Mouse (Mus musculus) lung, embryonic 15.5 days (tissue): ENCODE results near the gene Plcl2. TPM values are rescaled to one million over a fixed set of nuclear protein-coding genes. Genes with fewer than 3 reads are reported as not detected.

ENCODE experiments used
- ATAC-seq: fragments of 200-750 bp; cut with Nextera tagmentation; 2 replicates; pipeline ENCODE4 v1.8.0; 2017; ENCODE audit warnings: moderate number of reproducible peaks, borderline replicate concordance; ENCODE audit not compliant: low FRiP score, low TSS enrichment; ENCODE audit errors: extremely low read depth
- H3K27ac ChIP-seq: fragments of 300-500 bp; sonication (generic); 2 replicates; pipeline ENCODE4 v1.5.1; 2015; ENCODE audit warnings: moderate library complexity, mild to moderate bottlenecking, inconsistent platforms
- H3K27me3 ChIP-seq: fragments of 300-500 bp; sonication (generic); 2 replicates; pipeline ENCODE4 v1.6.1; 2015; ENCODE audit warnings: inconsistent platforms
- H3K36me3 ChIP-seq: fragments of 300-500 bp; sonication (generic); 2 replicates; pipeline ENCODE4 v1.6.1; 2015; ENCODE audit warnings: inconsistent platforms
- H3K4me1 ChIP-seq: fragments of 300-500 bp; sonication (generic); 2 replicates; pipeline ENCODE4 v1.6.1; 2015; ENCODE audit warnings: inconsistent platforms
- H3K4me2 ChIP-seq: fragments of 300-500 bp; sonication (generic); 2 replicates; pipeline ENCODE4 v1.6.1; 2015; ENCODE audit warnings: inconsistent platforms, mild to moderate bottlenecking, moderate library complexity
- H3K4me3 ChIP-seq: fragments of 300-500 bp; sonication (generic); 2 replicates; pipeline ENCODE4 v1.5.1; 2015; ENCODE audit warnings: mild to moderate bottlenecking, inconsistent platforms
- H3K9ac ChIP-seq: fragments of 300-500 bp; sonication (generic); 2 replicates; pipeline ENCODE4 v1.6.1; 2015; ENCODE audit warnings: inconsistent platforms
- H3K9me3 ChIP-seq: fragments of 300-500 bp; sonication (generic); 2 replicates; pipeline ENCODE4 v1.6.1; 2016; ENCODE audit warnings: inconsistent platforms
- WGBS: fragments of 180-500 bp; shearing (Covaris S2); methylation state at CpG from one replicate; pipeline ENCODE4 v1.1.7; 2015; 5-methylcytosine and 5-hydroxymethylcytosine counted together
- polyA plus RNA-seq: library from polyadenylated mRNA; unstranded; fragments of >200 nt; fragmentation: Nextera tagmentation; extraction: Ambion mirVana; gene quantifications from 2 replicates; pipeline ENCODE4 v1.2.1, GENCODE M21; 2015

The Plcl2 gene
- polyA plus RNA-seq, 1 experiment from 2014 or later, result 3.7 TPM

DNA sequence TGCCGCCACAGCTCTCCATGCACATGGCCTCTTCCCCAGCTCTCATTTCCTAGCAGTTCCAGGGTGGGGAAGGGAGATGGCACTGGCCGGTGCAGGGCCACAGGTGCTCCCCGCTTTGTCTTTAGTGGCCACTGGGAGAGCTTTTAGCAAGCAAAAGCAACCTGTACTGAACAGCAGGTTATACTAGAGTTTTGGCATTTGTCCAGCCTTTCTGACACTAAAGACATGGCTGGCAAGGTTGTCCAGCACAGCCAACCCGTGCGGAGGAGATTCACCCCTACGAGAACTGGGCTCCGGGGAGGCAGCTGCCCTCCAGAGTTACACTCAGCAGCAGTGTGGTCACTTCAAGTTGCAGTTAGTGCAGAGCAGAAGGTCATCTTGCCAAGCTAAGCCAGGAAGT, 224.2 kb downstream of the Plcl2 start:
- no peaks in the 10 kb centered on the region for H3K36me3 ChIP-seq
- no peak overlapping the region for H3K4me3 ChIP-seq
- ATAC-seq, result no peak
- no peak overlapping the region for H3K9ac ChIP-seq
- no peaks in the 10 kb centered on the region for H3K27me3 ChIP-seq
- H3K9me3 ChIP-seq, result no peaks in the 10 kb centered on the region
- WGBS, result 81% methylated on average over 7 of the region's 7 CpGs
- H3K27ac ChIP-seq, result no peak overlapping the region
- no peak overlapping the region for H3K4me2 ChIP-seq
- H3K4me1 ChIP-seq, result peaks cover 27% of the 10 kb centered on the region

DNA sequence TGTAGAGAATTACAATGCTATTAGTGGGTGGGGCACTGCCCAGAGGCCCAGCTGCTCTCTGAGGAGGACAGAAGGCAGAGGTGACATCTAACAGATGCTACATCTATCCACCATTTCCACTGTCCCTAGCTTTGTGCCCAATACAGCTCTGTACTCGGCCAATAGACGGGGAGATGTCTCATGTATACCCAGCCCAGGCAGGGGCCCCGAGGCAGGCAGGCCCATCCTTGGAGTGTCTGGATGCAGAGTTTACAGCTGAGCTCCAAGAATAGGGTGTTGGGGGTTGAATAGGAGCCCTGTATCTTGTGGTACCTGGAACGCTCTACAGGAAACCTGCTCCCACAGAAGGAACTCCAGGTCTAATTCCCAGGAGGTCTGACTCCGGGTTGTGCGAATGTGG, 225.6 kb downstream of the Plcl2 start:
- no peak for ATAC-seq
- H3K4me3 ChIP-seq, result no peak overlapping the region
- no peak overlapping the region for H3K9ac ChIP-seq
- H3K27ac ChIP-seq, result 0 out of 2 replicates have a peak overlapping the region, but pooled peaks have one; percentile 69
- no peaks in the 10 kb centered on the region for H3K9me3 ChIP-seq
- H3K27me3 ChIP-seq, result no peaks in the 10 kb centered on the region
- H3K4me2 ChIP-seq, result no peak overlapping the region
- no peaks in the 10 kb centered on the region for H3K36me3 ChIP-seq
- WGBS, result 82% methylated on average over 6 of the region's 6 CpGs
- H3K4me1 ChIP-seq, result peaks cover 27% of the 10 kb centered on the region

DNA sequence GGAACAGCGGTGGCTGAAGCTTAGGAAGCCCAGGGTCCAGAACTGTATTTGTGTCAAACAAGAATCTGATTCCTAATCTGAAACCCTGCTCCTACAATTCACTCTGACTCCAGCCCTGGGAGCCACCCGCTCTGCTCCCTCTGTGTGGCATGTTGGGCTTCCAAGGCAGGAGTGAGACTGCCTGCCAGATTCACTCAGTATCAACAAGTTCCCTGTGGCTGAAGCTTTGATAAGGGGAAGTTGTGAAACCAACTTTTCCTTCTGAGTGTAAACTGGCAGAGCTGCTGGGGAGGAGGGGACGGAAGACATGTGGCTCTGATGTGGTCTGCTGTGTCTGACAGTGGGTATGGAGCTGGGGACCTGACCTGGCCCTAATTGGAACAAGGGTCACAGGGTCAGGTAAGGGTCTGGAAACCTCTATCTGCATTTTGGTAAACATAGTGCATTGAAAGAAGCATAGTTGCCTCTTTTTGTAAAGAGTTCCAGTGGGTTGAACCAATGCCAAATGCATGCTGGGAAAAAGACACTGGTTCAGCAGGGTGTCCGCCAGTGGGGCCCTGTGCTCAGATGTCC, 226.3 kb downstream of the Plcl2 start:
- Histone ChIP-seq H3K9me3 (no peaks in the 10 kb centered on the region), H3K27me3 (no peaks in the 10 kb centered on the region), H3K36me3 (no peaks in the 10 kb centered on the region), H3K4me2 (no peak overlapping the region), H3K4me1 (peaks cover 27% of the 10 kb centered on the region), H3K9ac (no peak overlapping the region), H3K4me3 (no peak overlapping the region), H3K27ac (peak overlapping the region; percentile 69)
- WGBS, result 58% methylated on average over 4 of the region's 4 CpGs
- peak; percentile 66 for ATAC-seq

DNA sequence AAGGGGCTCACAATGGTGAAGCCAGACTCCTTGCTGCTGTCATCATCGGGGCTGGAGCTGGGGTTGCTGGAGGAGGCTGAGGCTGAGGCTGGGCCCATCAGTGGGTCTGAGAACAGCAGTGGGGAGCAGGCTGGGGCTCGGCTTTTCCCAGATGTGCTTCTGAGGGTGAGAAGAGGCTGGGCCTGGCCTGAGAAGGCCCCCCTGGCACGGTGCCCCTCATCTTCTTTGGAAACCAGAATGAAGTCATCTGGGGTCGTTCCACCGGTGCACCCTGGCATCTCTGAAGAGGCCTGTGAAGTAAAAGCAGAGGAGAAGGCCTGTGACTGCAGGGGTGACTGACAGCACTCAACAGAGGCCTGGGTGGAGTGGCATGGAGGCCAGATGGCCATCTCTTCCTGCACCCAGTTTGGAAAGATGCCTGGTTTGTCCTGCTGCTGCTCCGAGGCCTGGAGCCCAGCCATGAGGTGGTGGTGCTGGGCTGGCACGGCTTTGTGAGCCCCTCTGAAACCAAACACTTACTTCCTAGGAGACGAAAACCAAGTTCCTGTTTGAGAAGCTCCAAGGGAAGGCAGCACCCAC, 226.8 kb downstream of the Plcl2 start:
- Histone ChIP-seq H3K9me3 (no peaks in the 10 kb centered on the region), H3K4me1 (peaks cover 27% of the 10 kb centered on the region), H3K4me3 (no peak overlapping the region), H3K9ac (0 out of 2 replicates have a peak overlapping the region, but pooled peaks have one; percentile 13), H3K36me3 (no peaks in the 10 kb centered on the region), H3K27me3 (no peaks in the 10 kb centered on the region), H3K4me2 (no peak overlapping the region), H3K27ac (peak overlapping the region; percentile 69)
- ATAC-seq, result peak; percentile 77; the same call in 1 of the 2 replicates
- WGBS, result 45% methylated on average over 8 of the region's 8 CpGs

DNA sequence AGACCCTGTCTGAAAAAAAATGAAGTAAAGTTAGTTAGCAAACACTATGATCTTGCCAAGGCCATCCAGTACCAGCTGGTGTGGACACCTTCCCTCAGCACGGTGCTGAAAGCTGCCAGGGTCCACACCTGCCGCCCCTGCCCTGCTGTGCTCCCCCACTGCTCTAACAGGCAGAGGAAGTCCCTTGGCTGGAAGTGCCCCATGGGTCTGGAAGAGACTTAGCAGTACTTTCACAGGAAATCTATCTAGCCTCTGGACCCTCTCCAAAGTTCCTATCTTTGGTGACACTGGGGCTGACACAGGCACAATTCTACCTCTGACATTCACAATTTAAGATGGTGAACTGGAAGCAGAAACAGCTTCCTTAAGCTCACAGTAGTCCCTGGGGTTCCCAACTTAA, 227.9 kb downstream of the Plcl2 start:
- H3K9me3 ChIP-seq, result no peaks in the 10 kb centered on the region
- H3K4me3 ChIP-seq, result no peak overlapping the region
- H3K27ac ChIP-seq, result no peak overlapping the region
- WGBS, result 55% methylated on average over 2 of the region's 2 CpGs
- no peak for ATAC-seq
- no peaks in the 10 kb centered on the region for H3K36me3 ChIP-seq
- no peak overlapping the region for H3K4me2 ChIP-seq
- H3K27me3 ChIP-seq, result no peaks in the 10 kb centered on the region
- peaks cover 27% of the 10 kb centered on the region for H3K4me1 ChIP-seq
- no peak overlapping the region for H3K9ac ChIP-seq

Other genes with a start within 250 kb of the Plcl2 start
- gene Dazl, start 215.8 kb upstream of the Plcl2 start, polyA plus RNA-seq, result 0.31 TPM in 1 of 2 replicates, not detected in the other